Comparison of ENCODE assay signal across 8 mouse cellular contexts in the genomic region with DNA sequence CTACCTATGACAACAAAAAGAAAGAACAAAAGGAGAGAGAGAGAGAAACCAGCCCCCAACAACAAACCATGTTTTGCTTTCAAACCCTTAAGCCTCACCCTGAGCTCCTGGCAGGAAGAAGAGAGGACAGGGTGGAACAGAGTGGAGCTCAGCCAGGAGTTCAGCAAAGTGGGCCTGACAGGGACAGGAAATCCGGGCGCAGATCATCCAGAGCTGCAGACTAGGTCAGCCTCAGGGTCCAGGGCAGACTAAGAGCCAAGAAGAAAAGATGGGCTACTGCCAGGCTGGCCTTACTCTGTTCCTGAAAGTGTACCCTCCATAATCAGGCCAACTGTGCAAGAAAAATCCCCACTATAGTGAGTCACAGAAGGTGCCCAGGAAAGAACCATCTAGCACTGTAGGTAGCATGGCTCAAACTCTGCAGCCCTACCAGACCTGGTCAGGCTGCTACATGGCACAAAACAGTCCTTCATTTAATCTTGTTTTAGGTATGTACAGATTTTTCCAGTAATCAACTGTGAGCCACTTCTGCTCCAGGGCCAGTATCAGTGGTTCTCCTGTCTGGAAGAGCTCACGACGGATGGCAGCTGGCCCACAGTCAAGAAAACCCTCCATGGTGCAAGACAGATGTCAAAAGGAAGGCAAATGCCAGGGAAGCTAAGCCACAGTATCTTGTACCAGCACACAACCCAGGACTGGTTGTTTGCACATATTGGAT. TPM values are rescaled to one million over a fixed set of nuclear protein-coding genes. Genes with fewer than 3 reads are reported as not detected.
DNase-seq lines count a peak whose midpoint lies in the region; TF ChIP-seq lines count a peak whose summit lies in the region.
"Had no signal": no experiment of that assay in that cellular context is flagged by ENCODE, and none has a peak within 500 bp of the region (broad histone marks: within the 10 kb centered on the region; RNA-seq: fewer than 3 reads in every experiment).

No protein-coding gene starts in this region.

- H3K79me2 ChIP-seq in heart, adult 2 months (replicated peaks; ENCODE audit: control insufficient read depth, insufficient read depth, low read length) = peaks cover 5% of the 10 kb centered on the region

- H3K27ac ChIP-seq in left cerebral cortex, adult 2 months = peak overlapping the region; percentile 4; the same call in 1 of the 2 replicates
- peak overlapping the region; percentile 74 for H3K27ac ChIP-seq in heart, adult 2 months

- no peak for DNase-seq in left cerebral cortex, adult 2 months (ENCODE audit: extremely low spot score in 1 of 2, low spot score in 2 of 2)
- no peak for DNase-seq in left cerebral cortex, adult 18-20 months (ENCODE audit: low spot score in 2 of 2)
- DNase-seq in heart, adult 2 months = peak; percentile 69 to 83
- peak; percentile 45 for DNase-seq in heart, postnatal 4 days
- peak; percentile 49 to 75 for DNase-seq in lung, postnatal 4 days
- DNase-seq in right cerebral cortex, postnatal 4 days = no peak
- no peak for DNase-seq in spleen, adult 12 weeks (ENCODE audit: low spot score)

- TF ChIP-seq EP300 in heart, adult 2 months (IDR thresholded peaks at IDR 0.05; ENCODE audit: insufficient read depth, low read depth, low read length) = peak; percentile 97

- WGBS in heart, adult 2 months = 11% methylated on average over 4 of the region's 4 CpGs

- H3K4me3 ChIP-seq in left cerebral cortex, adult 2 months = no peak overlapping the region
- H3K4me3 ChIP-seq in heart, adult 2 months = no peak overlapping the region

- TF ChIP-seq CTCF in left cerebral cortex, adult 2 months (IDR thresholded peaks at IDR 0.05) = no peak
- no peak for TF ChIP-seq CTCF in heart, adult 2 months (IDR thresholded peaks at IDR 0.05)

- TF ChIP-seq POLR2A in heart, adult 2 months (IDR thresholded peaks at IDR 0.05; ENCODE audit: insufficient read depth, low read depth, low read length) = 0 out of 2 replicates have a peak, but pooled peaks have one; percentile 16

- H3K36me3 ChIP-seq in heart, adult 2 months (ENCODE audit: control insufficient read depth, insufficient read depth, low read length) = peaks cover 69% of the 10 kb centered on the region

- no peaks in the 10 kb centered on the region for H3K27me3 ChIP-seq in heart, adult 2 months (ENCODE audit: control insufficient read depth, insufficient read depth, low read length)

- intact Hi-C loops in left cerebral cortex, adult 2 months (cut with DNase I) = no loop called here
- intact Hi-C loops in heart, adult 2 months (cut with DNase I) = loop anchor here (1.0 to 5.0 kb wide), 6 partner anchors 14 to 258 kb away; no protein-coding TSS in a partner anchor

- H3K4me1 ChIP-seq in heart, adult 2 months (ENCODE audit: control insufficient read depth, insufficient read depth, low read length) = peaks cover 47% of the 10 kb centered on the region

- no peak overlapping the region for H3K9ac ChIP-seq in heart, adult 2 months (ENCODE audit: low read depth, low read length)
- H3K9ac ChIP-seq: lung, embryonic 14.5 days had no signal

RNA-seq across cellular contexts. Expression of a gene that starts 16.4 kb away (rescaled TPM):
- total RNA-seq in left cerebral cortex, adult 2 months (2021) = 10 to 100 TPM; 43.0 to 49.3 TPM
- 10 to 100 TPM; 50.1 to 52.9 TPM for total RNA-seq in left cerebral cortex, adult 18-20 months (2021)
- 10 to 100 TPM; 20.4 to 32.7 TPM for total RNA-seq in heart, adult 2 months (2021)
- polyA plus RNA-seq in heart, adult 2 months (2012; rRNA removed) = 15.4 and 22.7 TPM in 2 replicates
- total RNA-seq in heart, postnatal 4 days (2021) = 10 to 100 TPM; 73.6 to 83.6 TPM

Comparison
In these comparisons a context has a peak if more than half of its experiments do, and no peak if none do; other contexts are left out.
1. DNase-seq: peak in heart, adult 2 months (2 of 2), heart, postnatal 4 days (single experiment) and lung, postnatal 4 days (2 of 2); none in left cerebral cortex, adult 2 months (0 of 2), left cerebral cortex, adult 18-20 months (0 of 2), right cerebral cortex, postnatal 4 days (single experiment) and spleen, adult 12 weeks (single experiment).